Mouse (Mus musculus) olfactory bulb, adult 2 months (tissue): ENCODE measurements around the gene Ccn6.

Experiments used
- CTCF ChIP-seq: fragments of 200-500 bp; IDR thresholded peaks from 2 replicates; pipeline ENCODE4 v1.5.1; 2012; ENCODE audit warnings: low read depth, mild to moderate bottlenecking, low read length, moderate library complexity; ENCODE audit not compliant: insufficient read depth
- POLR2A ChIP-seq: fragments of 200-500 bp; IDR thresholded peaks from 2 replicates; pipeline ENCODE4 v1.6.1; 2012; ENCODE audit warnings: mild to moderate bottlenecking, low read depth, low read length, moderate library complexity; ENCODE audit not compliant: insufficient read depth

DNA sequence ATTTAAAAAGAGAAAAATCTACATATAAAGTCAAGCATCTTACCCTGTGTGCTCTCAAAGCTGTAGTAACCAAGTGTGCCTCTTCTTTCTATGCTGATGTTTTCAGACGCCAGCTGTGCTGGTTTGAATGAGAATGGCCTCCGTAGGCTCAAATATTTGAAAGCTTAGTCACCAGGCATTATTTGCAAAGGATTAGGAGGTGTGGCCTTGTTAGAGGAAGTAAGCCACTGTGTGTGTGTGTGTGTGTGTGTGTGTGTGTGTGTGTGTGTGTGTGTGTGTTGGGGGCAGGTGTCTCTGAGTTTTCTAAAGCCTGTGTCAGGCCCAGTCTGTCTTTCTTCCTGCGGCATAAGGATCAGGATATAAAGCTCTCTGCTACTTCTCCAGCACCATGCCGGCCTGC is 56.7 kb downstream of the Ccn6 start:
- TF ChIP-seq CTCF (no peak), POLR2A (no peak)
